8 mouse cellular contexts compared by ENCODE assay signal in genomic region chr19:4121097-4121805, GRCm38 (mm10). TPM values are rescaled to one million over a fixed set of nuclear protein-coding genes. Genes with fewer than 3 reads are reported as not detected.
DNase-seq lines count a peak whose midpoint lies in the region; ATAC-seq and TF ChIP-seq lines count a peak whose summit lies in the region.

No protein-coding gene starts in this region.

- peak; percentile 65 for ATAC-seq in kidney, embryonic 14.5 days (ENCODE audit: low FRiP score, low TSS enrichment)
- ATAC-seq in limb, embryonic 15.5 days (ENCODE audit: insufficient number of reproducible peaks, low FRiP score, low TSS enrichment, low read depth), result peak; percentile 75

- H3K9me3 ChIP-seq in kidney, embryonic 14.5 days (ENCODE audit: control insufficient read depth, low read length), result no peaks in the 10 kb centered on the region
- H3K9me3 ChIP-seq in limb, embryonic 15.5 days, result no peaks in the 10 kb centered on the region

- peak overlapping the region; percentile 52 for H3K4me2 ChIP-seq in kidney, embryonic 14.5 days (replicated peaks; ENCODE audit: low read depth, low read length)
- H3K4me2 ChIP-seq in limb, embryonic 15.5 days, result peak overlapping the region; percentile 51

- peak overlapping the region; percentile 57 for H3K9ac ChIP-seq in kidney, embryonic 14.5 days (ENCODE audit: low read depth, low read length)
- H3K9ac ChIP-seq in limb, embryonic 15.5 days, result peak overlapping the region; percentile 44; the same call in 1 of the 2 replicates

- peaks cover 36% of the 10 kb centered on the region for H3K4me1 ChIP-seq in bone marrow macrophage, adult 2 months (ENCODE audit: control insufficient read depth, insufficient read depth, low read length)
- H3K4me1 ChIP-seq in embryonic fibroblast, embryonic 13.5 days (ENCODE audit: control insufficient read depth, insufficient read depth, low read length), result no peaks in the 10 kb centered on the region
- no peaks in the 10 kb centered on the region; the same call in 1 of the 2 replicates for H3K4me1 ChIP-seq in kidney, embryonic 14.5 days (ENCODE audit: control insufficient read depth, insufficient read depth, low read length)
- peaks cover 11% of the 10 kb centered on the region for H3K4me1 ChIP-seq in limb, embryonic 15.5 days

- peak; percentile 99 for DNase-seq in A20 (ENCODE audit: low read depth, low spot score)
- DNase-seq in heart, adult 9 months (ENCODE audit: low spot score in 2 of 2), result peak; percentile 97 to 99
- DNase-seq in monocyte, adult 2 months (ENCODE audit: low read depth in 1 of 2, low spot score in 2 of 2), result peak; percentile 89 to 90
- DNase-seq in spleen, postnatal 36 days (ENCODE audit: low spot score in 2 of 2), result peak; percentile 98 to 99

- peak overlapping the region; percentile 84 for H3K27ac ChIP-seq in bone marrow macrophage, adult 2 months (ENCODE audit: insufficient read depth, low read depth, low read length)
- H3K27ac ChIP-seq in embryonic fibroblast, embryonic 13.5 days (ENCODE audit: insufficient read depth, low read length), result peak overlapping the region; percentile 57
- peak overlapping the region; percentile 64; the same call in 1 of the 2 replicates for H3K27ac ChIP-seq in kidney, embryonic 14.5 days (ENCODE audit: low read depth, low read length)
- peak overlapping the region; percentile 79 for H3K27ac ChIP-seq in limb, embryonic 15.5 days

- 3% methylated on average over 38 of the region's 38 CpGs for WGBS in kidney, embryonic 14.5 days
- 3% methylated on average over 38 of the region's 38 CpGs for WGBS in limb, embryonic 15.5 days

- peaks cover 20% of the 10 kb centered on the region for H3K36me3 ChIP-seq in kidney, embryonic 14.5 days (ENCODE audit: control insufficient read depth, insufficient read depth, low read length)
- H3K36me3 ChIP-seq in limb, embryonic 15.5 days, result peaks cover 18% of the 10 kb centered on the region

- TF ChIP-seq POLR2A in bone marrow macrophage, adult 2 months (IDR thresholded peaks at IDR 0.05; ENCODE audit: borderline replicate concordance, low read depth, low read length), result no peak
- peak; percentile 83 for TF ChIP-seq POLR2A in embryonic fibroblast, embryonic 13.5 days (IDR thresholded peaks at IDR 0.05; ENCODE audit: low read depth, low read length)

- H3K4me3 ChIP-seq in bone marrow macrophage, adult 2 months (ENCODE audit: insufficient read depth, low read length), result peak overlapping the region; percentile 77
- H3K4me3 ChIP-seq in embryonic fibroblast, embryonic 13.5 days (ENCODE audit: insufficient read depth, low read length), result peak overlapping the region; percentile 41
- H3K4me3 ChIP-seq in kidney, embryonic 14.5 days (ENCODE audit: low read length), result peak overlapping the region; percentile 46
- peak overlapping the region; percentile 46 for H3K4me3 ChIP-seq in limb, embryonic 15.5 days

- H3K27me3 ChIP-seq in kidney, embryonic 14.5 days (ENCODE audit: control insufficient read depth, insufficient read depth, low read length), result no peaks in the 10 kb centered on the region
- no peaks in the 10 kb centered on the region for H3K27me3 ChIP-seq in limb, embryonic 15.5 days

- no peak for TF ChIP-seq CTCF in bone marrow macrophage, adult 2 months (IDR thresholded peaks at IDR 0.05; ENCODE audit: low read depth, low read length)
- no peak for TF ChIP-seq CTCF in embryonic fibroblast, embryonic 13.5 days (IDR thresholded peaks at IDR 0.05; ENCODE audit: borderline replicate concordance, insufficient read depth, low read length)

RNA-seq across cellular contexts. Expression of gene Aip, which starts 4.4 kb away (rescaled TPM):
- polyA plus RNA-seq in bone marrow macrophage, adult 2 months (2012; ENCODE audit: insufficient read depth, insufficient read length, missing spikeins), result 75.1 and 75.6 TPM in 2 replicates
- 63.9 and 72.7 TPM in 2 replicates for polyA plus RNA-seq in embryonic fibroblast, embryonic 13.5 days (2011; ENCODE audit: insufficient read length, low read depth, missing spikeins)
- polyA plus RNA-seq in kidney, embryonic 14.5 days (2014; fragmentation: Nextera tagmentation; extraction: Ambion mirVana), result 92.0 and 97.5 TPM in 2 replicates
- polyA plus RNA-seq in limb, embryonic 15.5 days (2015; fragmentation: Nextera tagmentation; extraction: Ambion mirVana), result 95.5 and 97.7 TPM in 2 replicates

RNA-seq across cellular contexts. Expression of gene Gpr152, which starts 18.3 kb away (rescaled TPM):
- not detected in 2 replicates for polyA plus RNA-seq in bone marrow macrophage, adult 2 months (2012; ENCODE audit: insufficient read depth, insufficient read length, missing spikeins)
- polyA plus RNA-seq in embryonic fibroblast, embryonic 13.5 days (2011; ENCODE audit: insufficient read length, low read depth, missing spikeins), result not detected in 2 replicates
- polyA plus RNA-seq in kidney, embryonic 14.5 days (2014; fragmentation: Nextera tagmentation; extraction: Ambion mirVana), result not detected in 2 replicates
- polyA plus RNA-seq in limb, embryonic 15.5 days (2015; fragmentation: Nextera tagmentation; extraction: Ambion mirVana), result not detected in 2 replicates

RNA-seq across cellular contexts. Expression of gene Pitpnm1, which starts 21.5 kb away (rescaled TPM):
- 72.3 and 86.7 TPM in 2 replicates for polyA plus RNA-seq in bone marrow macrophage, adult 2 months (2012; ENCODE audit: insufficient read depth, insufficient read length, missing spikeins)
- polyA plus RNA-seq in embryonic fibroblast, embryonic 13.5 days (2011; ENCODE audit: insufficient read length, low read depth, missing spikeins), result 14.5 and 19.5 TPM in 2 replicates
- 14.0 and 15.8 TPM in 2 replicates for polyA plus RNA-seq in kidney, embryonic 14.5 days (2014; fragmentation: Nextera tagmentation; extraction: Ambion mirVana)
- 5.6 and 6.2 TPM in 2 replicates for polyA plus RNA-seq in limb, embryonic 15.5 days (2015; fragmentation: Nextera tagmentation; extraction: Ambion mirVana)

RNA-seq across cellular contexts. Expression of gene Cabp4, which starts 22.6 kb away (rescaled TPM):
- not detected in 2 replicates for polyA plus RNA-seq in bone marrow macrophage, adult 2 months (2012; ENCODE audit: insufficient read depth, insufficient read length, missing spikeins)
- polyA plus RNA-seq in embryonic fibroblast, embryonic 13.5 days (2011; ENCODE audit: insufficient read length, low read depth, missing spikeins), result not detected in 2 replicates
- polyA plus RNA-seq in kidney, embryonic 14.5 days (2014; fragmentation: Nextera tagmentation; extraction: Ambion mirVana), result 0.06 and 0.09 TPM in 2 replicates
- polyA plus RNA-seq in limb, embryonic 15.5 days (2015; fragmentation: Nextera tagmentation; extraction: Ambion mirVana), result 0.05 and 0.06 TPM in 2 replicates

RNA-seq across cellular contexts. Expression of gene Cdk2ap2, which starts 24.3 kb away (rescaled TPM):
- polyA plus RNA-seq in bone marrow macrophage, adult 2 months (2012; ENCODE audit: insufficient read depth, insufficient read length, missing spikeins), result 98.0 and 98.3 TPM in 2 replicates
- polyA plus RNA-seq in embryonic fibroblast, embryonic 13.5 days (2011; ENCODE audit: insufficient read length, low read depth, missing spikeins), result 25.1 and 32.1 TPM in 2 replicates
- polyA plus RNA-seq in kidney, embryonic 14.5 days (2014; fragmentation: Nextera tagmentation; extraction: Ambion mirVana), result 116 and 121 TPM in 2 replicates
- 82.7 and 85.6 TPM in 2 replicates for polyA plus RNA-seq in limb, embryonic 15.5 days (2015; fragmentation: Nextera tagmentation; extraction: Ambion mirVana)

Comparison
In these comparisons a context has a peak if more than half of its experiments do, and no peak if none do; other contexts are left out.
1. Peak in every context shown above with its lines: DNase-seq, ATAC-seq, H3K4me3 ChIP-seq and H3K27ac ChIP-seq.